Mouse (Mus musculus): Measurements from ENCODE around the gene Zranb1.
A peak's percentile ranks its signal among the peaks of the same experiment; 100 is the strongest.

The Zranb1 gene

DNA sequence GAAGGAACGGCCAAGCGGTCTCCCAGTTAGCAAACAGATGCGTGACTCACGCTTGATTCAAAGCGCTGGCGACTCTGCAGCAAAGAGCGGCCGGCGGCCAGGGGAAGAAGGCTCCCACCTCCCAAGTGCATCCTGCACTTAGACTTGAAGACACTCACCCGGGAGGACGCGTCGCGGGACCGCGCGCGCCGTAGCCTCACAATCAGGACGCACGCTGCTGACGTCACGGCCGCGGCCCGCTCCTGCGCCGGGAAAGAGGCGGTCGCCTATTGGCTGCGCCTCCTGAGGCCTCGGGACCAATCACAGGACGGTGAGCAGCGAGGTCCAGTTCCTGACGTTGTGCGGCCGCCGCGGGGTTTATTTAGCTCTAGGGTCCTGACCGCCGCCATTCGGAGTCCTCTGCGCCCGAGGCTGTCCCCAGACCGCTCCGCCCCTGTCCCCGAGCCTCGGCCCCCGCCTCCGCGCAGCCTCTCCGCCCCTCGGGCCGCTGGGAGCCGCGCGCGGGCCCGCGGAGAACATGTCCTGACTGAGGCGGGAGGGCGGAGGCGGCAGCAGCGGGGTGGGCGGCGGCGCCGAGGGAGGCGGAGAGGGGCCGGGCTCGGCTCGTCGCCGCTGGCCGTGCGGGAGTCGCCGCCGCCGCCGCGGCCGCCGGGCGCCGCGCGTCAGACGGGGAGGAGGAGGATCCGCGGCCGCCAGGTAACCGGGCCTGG, at the start of gene Zranb1:
Gene Zranb1 (plus strand): TSS at position 293 of the 710 bp plus-strand sequence.
- DNase-seq (ENCODE audit: low read depth, low spot score): peak; percentile 98

DNA sequence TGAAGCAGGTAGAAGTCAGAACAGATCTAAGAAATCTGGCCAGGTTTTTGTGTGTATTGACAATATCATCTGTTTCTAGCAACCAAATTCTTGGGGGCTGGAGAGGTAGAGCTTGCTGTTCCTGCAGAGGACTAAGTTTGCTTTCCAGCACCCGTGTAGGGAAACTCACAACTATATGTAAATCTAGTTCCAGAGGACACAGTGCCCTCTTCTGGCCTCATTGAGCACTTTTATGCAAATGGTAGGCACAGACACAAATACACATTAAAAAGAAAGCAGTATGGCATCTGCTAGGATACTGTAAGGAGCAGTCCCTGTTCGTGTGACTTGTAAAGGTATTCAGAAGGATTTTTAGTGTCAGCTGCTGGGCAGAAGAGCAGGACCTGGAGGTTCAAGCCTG, 48.6 kb upstream of the Zranb1 start:
- DNase-seq (ENCODE audit: low read depth, low spot score): no peak

DNA sequence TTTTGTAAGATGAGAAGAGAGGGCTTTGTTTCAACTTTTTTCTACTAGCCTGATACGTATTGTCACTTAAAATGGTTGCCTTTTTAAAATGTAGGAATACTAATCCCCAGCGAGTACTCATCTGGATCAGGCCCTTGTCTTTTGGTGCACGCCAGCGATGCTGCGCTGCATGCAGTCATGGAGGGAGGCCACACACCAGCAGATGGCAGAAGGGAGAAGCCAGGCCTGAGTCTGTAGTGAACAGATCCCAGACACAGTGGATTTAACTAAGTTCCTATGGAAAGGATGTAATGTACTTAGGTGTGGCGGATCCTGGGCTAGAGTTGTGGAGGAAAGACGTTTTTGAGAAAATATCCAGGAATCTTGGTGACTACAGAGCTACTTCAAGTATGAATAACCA, 46.9 kb upstream of the Zranb1 start:
- DNase-seq (ENCODE audit: low read depth, low spot score): no peak

GRCm38 (mm10) chr7:132887019-132887804, 43.7 kb upstream of the Zranb1 start:
- peak; percentile 20 for DNase-seq (ENCODE audit: low read depth, low spot score)

DNA sequence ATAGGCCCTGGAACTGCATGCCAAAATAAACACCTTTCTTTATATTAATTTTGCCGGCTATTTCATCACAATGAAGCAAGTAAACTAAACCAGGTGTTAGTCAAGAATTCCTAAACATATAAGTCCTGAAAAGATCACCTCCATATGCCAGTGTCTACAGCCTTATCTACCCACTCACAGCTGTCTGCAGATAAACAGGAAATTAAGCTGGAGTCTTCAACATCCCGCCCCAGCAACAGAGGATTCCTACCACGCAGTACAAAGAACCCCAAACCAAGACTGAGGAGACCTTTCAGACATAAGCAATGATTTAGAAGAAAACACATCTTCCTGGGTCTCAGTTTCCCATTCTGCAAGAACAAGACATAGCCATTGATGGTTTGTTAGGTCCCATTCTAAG, 42.9 kb upstream of the Zranb1 start:
- DNase-seq (ENCODE audit: low read depth, low spot score): no peak

GRCm38 (mm10) chr7:132888518-132889249, 42.3 kb upstream of the Zranb1 start:
- DNase-seq (ENCODE audit: low read depth, low spot score): no peak

GRCm38 (mm10) chr7:132889691-132890090, 41.3 kb upstream of the Zranb1 start:
- DNase-seq (ENCODE audit: low read depth, low spot score): no peak

GRCm38 (mm10) chr7:132890201-132890600, 40.7 kb upstream of the Zranb1 start:
- no peak for DNase-seq (ENCODE audit: low read depth, low spot score)

- no peak for DNase-seq (ENCODE audit: low read depth, low spot score)
Observed at GRCm38 (mm10) chr7:132891561-132892310, 39.2 kb upstream of the Zranb1 start.

- no peak for DNase-seq (ENCODE audit: low read depth, low spot score)
Observed at GRCm38 (mm10) chr7:132892311-132892661, 38.7 kb upstream of the Zranb1 start.

- DNase-seq (ENCODE audit: low read depth, low spot score): no peak
Observed at GRCm38 (mm10) chr7:132892806-132893205, 38.1 kb upstream of the Zranb1 start.

- no peak for DNase-seq (ENCODE audit: low read depth, low spot score)
Observed at GRCm38 (mm10) chr7:132893336-132893735, 37.6 kb upstream of the Zranb1 start.

GRCm38 (mm10) chr7:132894841-132895555, 35.9 kb upstream of the Zranb1 start:
- DNase-seq (ENCODE audit: low read depth, low spot score): no peak

- DNase-seq (ENCODE audit: low read depth, low spot score): no peak
Observed at GRCm38 (mm10) chr7:132896206-132896815, 34.6 kb upstream of the Zranb1 start.

GRCm38 (mm10) chr7:132897258-132897657, 33.7 kb upstream of the Zranb1 start:
- no peak for DNase-seq (ENCODE audit: low read depth, low spot score)

- no peak for DNase-seq (ENCODE audit: low read depth, low spot score)
Observed at GRCm38 (mm10) chr7:132898234-132898633, 32.7 kb upstream of the Zranb1 start.

- no peak for DNase-seq (ENCODE audit: low read depth, low spot score)
Observed at GRCm38 (mm10) chr7:132900826-132901531, 30.0 kb upstream of the Zranb1 start.

GRCm38 (mm10) chr7:132903796-132904195, 27.1 kb upstream of the Zranb1 start:
- no peak for DNase-seq (ENCODE audit: low read depth, low spot score)

DNA sequence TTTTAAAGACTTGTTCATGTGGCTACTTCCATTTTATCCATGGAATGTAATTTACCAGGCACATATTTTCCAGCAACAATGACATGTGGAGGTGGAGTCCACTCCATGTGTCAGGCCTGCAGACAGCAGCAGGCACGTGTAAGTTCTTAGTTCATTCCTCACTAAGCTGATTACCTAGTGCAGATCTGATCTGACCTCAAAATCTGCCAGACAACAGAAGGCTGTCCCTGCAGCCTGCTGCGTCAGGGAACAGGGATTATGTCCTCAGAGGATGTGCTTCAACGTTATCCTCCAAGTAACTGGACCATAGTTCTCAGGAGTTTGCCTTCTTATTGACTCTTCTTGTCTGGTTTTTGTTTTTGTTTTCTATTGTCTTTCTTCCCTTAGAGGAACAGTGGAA, 9.0 kb upstream of the Zranb1 start:
- no peak for DNase-seq (ENCODE audit: low read depth, low spot score)

GRCm38 (mm10) chr7:132925227-132925626, 5.7 kb upstream of the Zranb1 start:
- DNase-seq (ENCODE audit: low read depth, low spot score): no peak
